Mouse (Mus musculus): ENCODE data around the gene G6pc3.

Gene G6pc3

GRCm38 (mm10) chr11:102219994-102220346, 30.6 kb downstream of the G6pc3 start:
- peak; percentile 77 for DNase-seq

GRCm38 (mm10) chr11:102220451-102220850, 31.0 kb downstream of the G6pc3 start:
- peak; percentile 57 for DNase-seq

DNA sequence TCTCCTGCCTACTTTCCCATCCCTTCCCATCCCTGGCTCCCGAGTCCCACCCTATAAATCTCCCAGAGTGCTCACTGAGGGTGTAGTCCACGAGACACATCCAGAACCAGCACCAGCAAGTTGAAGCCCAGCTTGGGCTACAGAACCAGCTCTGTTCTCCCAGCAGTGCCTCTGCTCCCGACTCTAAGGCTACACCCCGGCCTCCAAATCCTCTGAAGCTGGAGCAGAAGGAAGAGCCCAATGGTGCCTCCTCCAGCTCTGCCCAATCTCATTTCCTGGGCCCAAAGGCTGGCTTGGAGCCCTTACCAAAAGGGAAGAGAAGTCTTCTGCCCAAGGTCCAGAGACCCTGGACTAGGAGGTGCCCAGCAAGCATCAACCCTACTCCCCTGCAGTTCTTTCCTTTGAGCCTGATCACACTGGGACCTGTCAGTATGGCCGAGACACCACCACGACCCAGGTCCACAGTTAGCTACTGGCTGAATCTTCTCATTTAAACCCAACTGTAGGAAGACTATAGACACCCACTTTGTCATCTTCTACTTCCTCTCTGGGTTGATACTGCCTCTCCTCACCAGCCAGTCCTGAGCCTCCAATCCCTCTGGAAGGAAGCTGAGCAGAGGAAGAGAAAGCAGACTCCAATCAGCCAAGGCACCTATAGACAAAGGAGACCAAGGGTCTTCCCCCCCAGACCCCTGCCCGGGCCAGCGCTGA, 32.0 kb downstream of the G6pc3 start:
- DNase-seq: peak; percentile 42

DNA sequence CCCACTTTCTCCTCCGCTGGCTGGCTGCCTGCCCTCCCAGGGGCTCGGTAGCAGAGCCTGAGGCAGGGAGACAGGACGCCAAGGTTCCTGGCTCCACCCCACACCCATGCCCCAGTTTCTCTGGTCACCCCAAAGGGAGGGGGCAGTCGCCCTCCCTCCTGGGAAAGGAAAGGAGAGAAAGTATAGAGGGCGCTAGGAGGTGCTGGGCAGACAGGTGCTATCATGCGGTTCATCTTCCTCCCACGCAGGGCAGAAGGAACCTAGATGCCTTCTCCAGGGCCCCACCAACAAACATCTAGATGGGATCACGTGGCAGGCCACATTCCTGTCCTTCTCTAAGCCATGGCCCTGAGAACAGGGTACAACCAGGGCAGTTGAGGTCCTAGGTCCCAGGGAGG, 32.5 kb downstream of the G6pc3 start:
- DNase-seq: peak; percentile 76

DNA sequence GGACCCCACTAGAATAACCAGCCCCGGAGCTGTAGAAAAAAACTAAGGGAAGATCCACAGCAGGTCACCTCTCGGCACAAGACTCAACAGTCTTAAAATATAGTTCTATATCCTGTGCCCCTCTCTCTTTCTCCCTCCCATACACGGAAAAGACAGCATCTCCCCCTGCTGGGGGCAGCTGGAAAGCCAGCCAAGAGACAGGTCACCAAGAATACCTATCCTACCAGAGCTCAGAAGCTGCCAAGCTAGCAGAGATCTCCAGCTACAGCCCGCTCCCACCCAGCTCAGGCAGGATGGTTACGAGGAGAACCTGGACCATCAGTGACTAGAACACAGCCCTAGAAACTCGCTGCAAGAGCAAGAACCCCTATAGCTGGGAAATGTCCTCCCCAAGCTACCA, 33.7 kb downstream of the G6pc3 start:
- peak; percentile 51 for DNase-seq

DNA sequence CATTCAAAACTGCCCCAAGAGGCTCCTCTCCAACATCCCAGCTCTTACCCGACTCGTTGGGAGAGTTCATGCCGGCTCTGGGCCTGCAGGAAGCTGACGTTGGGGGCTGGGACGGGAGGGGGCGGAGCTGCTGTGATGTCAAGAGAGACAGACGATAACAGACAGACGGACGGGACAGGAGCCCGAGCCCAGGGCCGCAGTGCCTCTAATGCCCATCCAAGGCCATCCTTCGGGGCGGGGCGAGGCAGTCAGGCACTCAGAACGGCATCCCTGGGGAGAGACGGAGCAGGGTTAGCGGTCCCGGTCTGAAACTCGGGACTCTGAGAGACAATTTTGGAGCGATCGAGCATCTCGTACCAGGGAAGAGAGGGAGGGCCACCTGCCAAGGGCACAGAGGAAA, 35.3 kb downstream of the G6pc3 start:
- peak; percentile 66 for DNase-seq

DNA sequence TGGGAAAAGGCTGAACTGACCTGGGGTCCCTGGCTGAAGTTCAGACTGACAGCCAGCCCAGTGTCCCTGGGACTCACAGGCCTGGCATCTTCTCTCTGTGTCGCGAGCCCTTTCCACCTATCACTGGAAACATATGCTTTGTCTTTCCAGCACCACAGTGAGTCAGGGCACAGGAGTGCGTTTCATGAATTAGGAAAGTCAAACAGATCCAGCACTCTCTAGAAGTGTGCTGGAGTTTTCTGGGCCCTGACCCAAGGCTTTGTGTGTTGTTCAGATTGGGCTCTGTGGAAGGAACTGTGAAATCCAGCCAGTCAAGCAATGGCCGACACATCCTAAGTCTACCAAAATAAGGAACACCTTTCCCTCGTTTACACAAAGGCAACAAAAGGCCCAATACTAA, 35.8 kb downstream of the G6pc3 start:
- DNase-seq: no peak

GRCm38 (mm10) chr11:102226067-102226978, 36.9 kb downstream of the G6pc3 start:
- DNase-seq: peak; percentile 66

DNA sequence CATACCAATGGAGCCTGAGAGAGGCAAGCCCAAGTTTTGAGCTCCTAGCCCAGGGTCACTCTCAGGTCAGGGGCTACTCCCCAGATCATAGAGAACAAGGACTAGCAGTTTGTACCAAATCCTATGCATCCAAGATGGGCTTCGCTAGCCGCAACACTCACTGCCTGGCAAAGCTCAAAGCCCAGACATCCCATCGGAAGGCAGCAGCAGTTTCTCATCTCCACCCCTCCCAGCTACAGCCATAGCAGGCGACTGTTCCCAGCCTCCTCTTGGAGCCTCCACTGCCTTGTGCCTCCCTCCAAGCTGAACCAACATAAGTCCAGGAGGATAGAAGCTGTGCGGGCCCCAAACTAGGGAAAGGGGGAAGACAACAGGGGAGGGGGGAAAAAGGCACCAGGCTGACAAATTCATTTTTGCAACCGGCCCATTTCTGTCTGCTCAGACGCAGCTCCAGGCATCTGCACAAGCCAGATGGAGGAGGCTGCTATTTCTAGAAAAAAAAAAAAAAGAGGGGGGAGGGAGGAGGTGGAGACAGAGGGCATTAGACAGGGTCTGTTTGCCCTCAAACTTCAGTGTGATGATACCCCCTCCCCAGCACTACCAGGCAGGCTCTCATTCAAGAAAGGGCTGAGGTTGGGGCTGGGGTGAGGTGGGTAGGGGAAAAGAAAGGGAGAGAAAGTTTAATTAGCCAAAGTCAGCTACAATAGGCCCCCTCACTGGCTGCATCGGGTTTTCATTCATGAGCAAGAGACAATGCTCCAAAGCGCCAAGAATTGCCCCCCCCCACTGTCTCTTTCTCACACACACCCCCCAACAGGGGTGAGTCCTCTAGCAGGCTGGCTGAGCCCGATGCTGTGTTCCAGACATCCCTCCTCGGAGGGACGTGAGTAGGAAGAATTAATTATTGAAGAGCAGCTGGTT, 38.1 kb downstream of the G6pc3 start:
- peak; percentile 43 for DNase-seq

GRCm38 (mm10) chr11:102228191-102228545, 38.7 kb downstream of the G6pc3 start:
- no peak for DNase-seq

DNA sequence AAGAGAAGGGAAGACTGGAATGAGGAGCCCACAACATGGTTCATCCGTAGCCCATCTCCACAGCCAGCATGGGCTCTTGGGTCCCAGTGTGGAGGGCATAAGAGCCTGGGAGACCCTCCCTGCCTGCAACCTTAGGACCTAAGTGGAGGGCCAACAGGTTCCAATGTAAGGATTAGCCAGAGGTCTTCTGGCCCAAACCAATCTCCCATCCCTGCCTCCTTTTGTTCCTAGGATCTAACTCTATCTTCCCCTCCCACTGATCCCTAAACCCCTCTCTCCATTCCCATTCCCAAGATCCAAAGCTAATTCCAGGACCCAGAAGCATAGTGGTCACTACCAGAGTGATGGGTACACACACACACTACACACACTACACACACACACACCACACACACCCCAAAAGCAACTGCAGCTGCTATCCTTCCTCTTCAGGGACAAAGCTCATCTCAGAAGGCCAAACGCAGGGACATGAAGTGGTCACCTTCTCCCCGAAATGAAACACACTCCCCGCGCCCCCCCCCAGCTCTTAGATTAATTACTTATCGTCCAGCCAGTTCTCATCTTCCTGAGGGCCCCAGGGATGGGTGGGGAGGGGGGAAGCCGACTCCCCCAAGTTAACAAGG, 39.3 kb downstream of the G6pc3 start:
- DNase-seq: peak; percentile 37

- DNase-seq: peak; percentile 70
Measured at GRCm38 (mm10) chr11:102229331-102229953, 40.0 kb downstream of the G6pc3 start.

DNA sequence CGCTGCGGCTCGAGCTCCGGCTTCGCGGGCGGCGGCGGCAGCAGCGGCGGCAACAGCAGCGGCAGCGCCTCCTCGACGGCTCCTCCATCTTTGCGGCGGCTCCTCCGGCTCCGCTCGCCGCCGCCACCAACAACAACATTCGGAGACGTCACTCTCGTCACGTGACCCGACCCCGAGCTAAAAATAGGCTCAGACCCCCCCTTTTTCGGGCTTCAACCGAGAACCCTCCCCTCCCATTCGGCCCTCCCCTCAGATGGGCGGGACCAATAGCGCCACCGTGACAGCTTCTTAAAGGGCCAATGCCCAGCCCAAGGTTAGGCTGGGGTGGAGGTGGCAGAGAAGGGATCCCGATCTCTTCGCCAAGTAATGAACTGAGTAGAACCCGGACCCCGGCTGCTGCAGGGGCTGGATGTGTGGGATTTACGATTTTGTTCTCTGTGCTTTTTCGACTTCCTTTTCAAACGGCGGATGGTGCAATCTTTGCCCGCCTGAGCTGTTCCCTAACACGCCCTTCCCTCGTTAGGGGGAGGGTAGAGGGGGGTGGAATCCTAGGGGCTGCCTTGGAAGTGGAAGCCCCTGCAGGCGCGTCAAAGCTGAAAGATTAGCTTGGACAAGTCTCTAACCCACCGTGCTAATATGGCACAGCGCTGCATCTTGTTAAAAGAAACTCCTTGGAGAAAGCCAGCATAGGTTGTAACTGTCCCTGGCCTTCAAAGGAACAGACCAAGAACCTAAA, 40.8 kb downstream of the G6pc3 start, which contains the start of gene Hdac5:
Gene Hdac5 (minus strand): TSS at position 161 of the 736 bp plus-strand sequence.
- peak; percentile 98 for DNase-seq

GRCm38 (mm10) chr11:102236022-102236421, 46.6 kb downstream of the G6pc3 start:
- no peak for DNase-seq

GRCm38 (mm10) chr11:102240636-102241035, 51.2 kb downstream of the G6pc3 start:
- no peak for DNase-seq

DNA sequence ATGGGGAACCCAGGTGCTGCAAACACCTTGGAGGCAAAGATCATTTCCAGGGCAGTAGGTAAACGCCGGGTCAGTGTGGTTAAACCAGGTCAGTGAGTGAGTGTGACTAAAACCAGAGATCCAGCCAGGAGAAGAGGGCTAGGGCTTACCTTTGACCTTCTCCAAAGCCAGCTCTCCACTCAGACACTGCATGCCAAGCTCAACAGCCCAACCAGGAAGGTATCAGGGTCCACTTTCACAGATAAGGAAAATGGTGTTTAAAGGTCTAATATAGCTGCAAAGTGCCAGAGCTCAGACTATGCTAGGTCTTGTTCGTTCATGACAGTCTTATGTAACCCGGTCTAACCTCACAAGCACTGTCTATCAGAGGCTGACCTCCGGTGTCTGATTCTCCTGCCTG, 51.8 kb downstream of the G6pc3 start:
- DNase-seq: no peak

GRCm38 (mm10) chr11:102241874-102242273, 52.5 kb downstream of the G6pc3 start:
- no peak for DNase-seq

All from cerebellum, adult 11-12 months (tissue).